Mouse (Mus musculus) kidney, postnatal 10 days (tissue): Measurements from ENCODE around the gene Btc.

Experiments used
- DNase-seq: peaks from one replicate; pipeline ENCODE4 v3.0.0; 2021; ENCODE audit warnings: mixed read lengths

The Btc gene

DNA sequence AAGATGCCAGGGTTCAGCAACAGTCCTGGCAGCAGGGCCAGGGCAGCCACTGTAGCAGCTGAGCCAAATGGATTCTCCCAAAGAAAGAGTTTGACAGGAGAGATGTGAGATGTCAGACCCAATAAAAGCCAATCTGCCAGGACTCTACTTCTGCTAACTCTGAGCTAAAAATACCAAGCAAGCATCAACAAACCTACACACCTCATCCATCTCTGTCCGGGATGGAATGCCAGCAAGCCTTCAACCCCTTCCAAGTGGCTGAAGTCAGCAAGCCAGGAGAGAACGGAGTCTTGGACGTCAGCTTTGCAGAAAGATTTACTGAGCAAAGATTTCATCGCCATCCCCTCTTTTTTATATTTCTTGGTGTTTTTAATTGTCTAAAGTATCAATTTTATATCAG lies 88.8 kb downstream of the Btc start:
- DNase-seq = no peak

DNA sequence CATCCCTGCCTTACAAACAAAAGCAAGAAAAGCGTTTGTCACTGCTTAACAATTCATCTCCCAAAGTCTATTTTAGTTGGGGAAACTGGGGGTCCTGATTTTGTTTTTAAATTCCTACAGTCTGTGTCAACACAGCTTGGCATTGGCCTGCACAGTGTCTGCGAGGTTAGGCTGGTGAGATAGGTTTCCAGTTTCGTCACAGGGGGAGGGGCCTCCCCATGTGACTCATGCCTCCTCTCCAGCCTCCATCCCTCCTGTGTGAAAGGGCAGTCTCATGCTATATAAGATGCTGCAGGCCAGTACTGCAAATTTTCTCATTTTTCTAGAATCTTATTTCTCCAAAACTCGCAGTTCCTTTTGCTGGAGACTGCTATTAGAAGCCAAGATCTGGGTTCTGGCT lies 91.0 kb downstream of the Btc start:
- no peak for DNase-seq

DNA sequence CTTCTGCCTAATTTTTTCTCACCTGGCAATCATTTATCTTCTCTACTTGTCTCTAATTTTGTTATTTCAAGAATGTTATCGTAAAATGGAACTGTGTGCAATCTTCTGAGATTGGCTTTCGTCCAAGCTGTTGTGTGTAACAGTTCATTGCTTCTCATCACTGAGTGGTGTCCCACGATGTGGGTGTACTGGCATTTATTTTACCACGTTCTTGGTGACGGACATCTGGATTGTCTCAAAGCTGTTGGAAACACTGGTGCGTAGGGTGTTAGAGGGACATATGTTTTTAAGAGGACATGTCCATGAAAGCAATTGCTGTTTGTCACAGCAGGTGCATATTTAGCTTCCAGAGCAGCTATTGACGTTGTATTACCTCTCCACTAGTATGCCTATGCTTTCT lies 94.2 kb downstream of the Btc start:
- DNase-seq = no peak

DNA sequence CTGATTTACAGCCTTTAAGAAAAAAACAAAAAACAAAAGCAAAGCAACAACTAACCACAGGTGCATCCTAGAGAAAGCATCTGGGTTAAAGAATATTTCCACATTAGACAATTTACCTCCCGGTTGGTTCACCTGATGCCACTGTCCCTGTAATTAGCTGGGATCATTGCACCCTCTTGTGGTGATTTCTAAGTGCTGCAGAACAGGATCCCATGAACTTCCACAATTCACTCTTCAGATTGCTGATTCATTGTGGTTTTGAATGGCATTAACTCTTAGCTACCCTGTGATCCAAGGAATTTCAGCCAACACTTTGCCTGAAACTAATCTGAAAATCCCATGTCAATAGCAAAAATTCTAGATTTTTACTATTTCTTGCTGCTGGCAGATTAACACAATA lies 94.9 kb downstream of the Btc start:
- peak; percentile 56 for DNase-seq
